Mouse (Mus musculus): ENCODE data around the gene Olfr957. TPM values are rescaled to one million over a fixed set of nuclear protein-coding genes. Genes with fewer than 3 reads are reported as not detected.

Olfr957 gene
- total RNA-seq (2012; rRNA removed) (not detected in 2 replicates), polyA plus RNA-seq (2012; ENCODE audit: insufficient read depth in 1 of 2, insufficient read length in 2 of 2, low read depth in 1 of 2, low replicate concordance in 2 of 2, missing spikeins in 1 of 2) (not detected)

- H3K27ac ChIP-seq (ENCODE audit: control insufficient read depth, low read depth, low read length), result no peak within 1 kb of the TSS
- no peak for DNase-seq (ENCODE audit: low read depth, low spot score)
- no peaks in the 10 kb centered on the region for H3K36me3 ChIP-seq (ENCODE audit: control insufficient read depth in 1 of 2, insufficient read depth in 2 of 2, low read length in 2 of 2)
- no peaks in the 10 kb centered on the region for H3K9me3 ChIP-seq (replicated peaks; ENCODE audit: insufficient read depth, low read length)
- H3K27me3 ChIP-seq (ENCODE audit: control insufficient read depth in 1 of 2, insufficient read depth in 2 of 2, low read length in 2 of 2), result no peaks in the 10 kb centered on the region
- H3K9ac ChIP-seq (ENCODE audit: control insufficient read depth, low read depth, low read length, poor library complexity, severe bottlenecking), result no peak within 1 kb of the TSS
- no peak within 1 kb of the TSS for H3K4me3 ChIP-seq (ENCODE audit: control insufficient read depth in 1 of 2, insufficient read depth in 1 of 2, low read depth in 2 of 2, low read length in 2 of 2)
- TF ChIP-seq HCFC1 (IDR thresholded peaks at IDR 0.05; ENCODE audit: low read depth, low read length) (no peak), NRF1 (IDR thresholded peaks at IDR 0.05; ENCODE audit: insufficient read depth, low read depth, low read length, poor library complexity, severe bottlenecking) (no peak), EP300 (IDR thresholded peaks at IDR 0.05; ENCODE audit: low read depth in 1 of 2, low read length in 2 of 2) (no peak), RAD21 (IDR thresholded peaks at IDR 0.05; ENCODE audit: low read depth, low read length) (no peak), POLR2AphosphoS5 (IDR thresholded peaks at IDR 0.05; ENCODE audit: borderline replicate concordance, low read depth, low read length) (no peak), ZMIZ1 (IDR thresholded peaks at IDR 0.05; ENCODE audit: low read depth, low read length) (no peak), USF1 (IDR thresholded peaks at IDR 0.05; ENCODE audit: low read depth, low read length) (no peak), TCF12 (IDR thresholded peaks at IDR 0.05; ENCODE audit: low read depth, low read length) (no peak), SIN3A (IDR thresholded peaks at IDR 0.05; ENCODE audit: low read length) (no peak)
- no peaks in the 10 kb centered on the region for H3K4me1 ChIP-seq (ENCODE audit: control insufficient read depth in 1 of 2, insufficient read depth in 2 of 2, low read length in 2 of 2)
- H3K79me2 ChIP-seq (ENCODE audit: control insufficient read depth, insufficient read depth, low read length, poor library complexity), result no peaks in the 10 kb centered on the region
Observed at GRCm38 (mm10) chr9:39515531-39515930, at the start of gene Olfr957. Gene Olfr957 (minus strand): TSS chr9:39515809.

- no peak overlapping the region for H3K4me3 ChIP-seq (ENCODE audit: control insufficient read depth in 1 of 2, insufficient read depth in 1 of 2, low read depth in 2 of 2, low read length in 2 of 2)
- H3K9me3 ChIP-seq (replicated peaks; ENCODE audit: insufficient read depth, low read length), result no peaks in the 10 kb centered on the region
- no peak for DNase-seq (ENCODE audit: low read depth, low spot score)
- TF ChIP-seq CHD1 (IDR thresholded peaks at IDR 0.05; ENCODE audit: low read depth, low read length) (no peak), RCOR1 (IDR thresholded peaks at IDR 0.05; ENCODE audit: low read depth, low read length) (no peak), EP300 (IDR thresholded peaks at IDR 0.05; ENCODE audit: low read depth in 1 of 2, low read length in 2 of 2) (no peak), CTCF (IDR thresholded peaks at IDR 0.05 in 2 of 3, conservative IDR thresholded peaks at IDR 0.05 in 1 of 3; ENCODE audit: control insufficient read depth in 1 of 3, insufficient read depth in 1 of 3, low read depth in 2 of 3, low read length in 3 of 3, poor library complexity in 1 of 3, severe bottlenecking in 1 of 3) (no peak)
- H3K27me3 ChIP-seq (ENCODE audit: control insufficient read depth in 1 of 2, insufficient read depth in 2 of 2, low read length in 2 of 2), result no peaks in the 10 kb centered on the region
- H3K4me1 ChIP-seq (ENCODE audit: control insufficient read depth in 1 of 2, insufficient read depth in 2 of 2, low read length in 2 of 2), result no peaks in the 10 kb centered on the region
- H3K27ac ChIP-seq (ENCODE audit: control insufficient read depth, low read depth, low read length), result no peak overlapping the region
- H3K36me3 ChIP-seq (ENCODE audit: control insufficient read depth in 1 of 2, insufficient read depth in 2 of 2, low read length in 2 of 2), result no peaks in the 10 kb centered on the region
- no peaks in the 10 kb centered on the region for H3K79me2 ChIP-seq (ENCODE audit: control insufficient read depth, insufficient read depth, low read length, poor library complexity)
- H3K9ac ChIP-seq (ENCODE audit: control insufficient read depth, low read depth, low read length, poor library complexity, severe bottlenecking), result no peak overlapping the region
Observed at GRCm38 (mm10) chr9:39558349-39558647, 42.7 kb upstream of the Olfr957 start.

- Histone ChIP-seq H3K4me3 (ENCODE audit: control insufficient read depth in 1 of 2, insufficient read depth in 1 of 2, low read depth in 2 of 2, low read length in 2 of 2) (no peak overlapping the region), H3K27me3 (ENCODE audit: control insufficient read depth in 1 of 2, insufficient read depth in 2 of 2, low read length in 2 of 2) (no peaks in the 10 kb centered on the region), H3K4me1 (ENCODE audit: control insufficient read depth in 1 of 2, insufficient read depth in 2 of 2, low read length in 2 of 2) (no peaks in the 10 kb centered on the region), H3K9ac (ENCODE audit: control insufficient read depth, low read depth, low read length, poor library complexity, severe bottlenecking) (no peak overlapping the region), H3K27ac (ENCODE audit: control insufficient read depth, low read depth, low read length) (no peak overlapping the region), H3K9me3 (replicated peaks; ENCODE audit: insufficient read depth, low read length) (no peaks in the 10 kb centered on the region), H3K36me3 (ENCODE audit: control insufficient read depth in 1 of 2, insufficient read depth in 2 of 2, low read length in 2 of 2) (no peaks in the 10 kb centered on the region), H3K79me2 (ENCODE audit: control insufficient read depth, insufficient read depth, low read length, poor library complexity) (no peaks in the 10 kb centered on the region)
- TF ChIP-seq TBP (IDR thresholded peaks at IDR 0.05; ENCODE audit: low read depth, low read length), result no peak
- no peak for TF ChIP-seq CHD1 (IDR thresholded peaks at IDR 0.05; ENCODE audit: low read depth, low read length)
- no peak for TF ChIP-seq CTCF (IDR thresholded peaks at IDR 0.05 in 2 of 3, conservative IDR thresholded peaks at IDR 0.05 in 1 of 3; ENCODE audit: control insufficient read depth in 1 of 3, insufficient read depth in 1 of 3, low read depth in 2 of 3, low read length in 3 of 3, poor library complexity in 1 of 3, severe bottlenecking in 1 of 3)
- TF ChIP-seq ZMIZ1 (IDR thresholded peaks at IDR 0.05; ENCODE audit: low read depth, low read length), result no peak
- TF ChIP-seq MAX (IDR thresholded peaks at IDR 0.05; ENCODE audit: low read length), result no peak
- TF ChIP-seq USF2 (IDR thresholded peaks at IDR 0.05; ENCODE audit: borderline replicate concordance in 1 of 2, insufficient read depth in 1 of 2, low read depth in 1 of 2, low read length in 2 of 2), result no peak
- TF ChIP-seq E2F4 (IDR thresholded peaks at IDR 0.05; ENCODE audit: borderline replicate concordance, low read depth, low read length), result no peak
- no peak for TF ChIP-seq MEF2A (IDR thresholded peaks at IDR 0.05; ENCODE audit: extremely low read depth, insufficient replicate concordance, low read depth, low read length, poor library complexity, severe bottlenecking)
- no peak for TF ChIP-seq ZKSCAN1 (IDR thresholded peaks at IDR 0.05; ENCODE audit: low read depth, low read length)
- no peak for DNase-seq (ENCODE audit: low read depth, low spot score)
Observed at GRCm38 (mm10) chr9:39557529-39558348, 42.1 kb upstream of the Olfr957 start.

All from MEL (cell line).